Mouse (Mus musculus) erythroid progenitor cell, adult 5-6 weeks (primary cell): ENCODE results near the gene Elmo1. TPM values are rescaled to one million over a fixed set of nuclear protein-coding genes. Genes with fewer than 3 reads are reported as not detected.

Experiments used
- ATAC-seq: replicated peaks from 2 replicates; pipeline ENCODE4 v1.8.0; 2016; ENCODE audit warnings: moderate number of reproducible peaks, mild to moderate bottlenecking, moderate TSS enrichment, inconsistent platforms; ENCODE audit not compliant: poor library complexity, low FRiP score, severe bottlenecking
- total RNA-seq, 2 experiments: library from RNA; stranded (forward) in 1 of 2; stranded (reverse) in 1 of 2; fragments of 150-400 nt in 1 of 2; fragments of 186-747, 209-891 nt in 1 of 2; gene quantifications; 2 replicates each; pipeline versions ENCODE4 v1.2.3 to v1.2.4; 2015 to 2017; ENCODE audit warnings: low replicate concordance in 2 of 2

Gene Elmo1
- total RNA-seq, 2 experiments from 2014 or later, result 5.7 to 20.5 TPM

DNA sequence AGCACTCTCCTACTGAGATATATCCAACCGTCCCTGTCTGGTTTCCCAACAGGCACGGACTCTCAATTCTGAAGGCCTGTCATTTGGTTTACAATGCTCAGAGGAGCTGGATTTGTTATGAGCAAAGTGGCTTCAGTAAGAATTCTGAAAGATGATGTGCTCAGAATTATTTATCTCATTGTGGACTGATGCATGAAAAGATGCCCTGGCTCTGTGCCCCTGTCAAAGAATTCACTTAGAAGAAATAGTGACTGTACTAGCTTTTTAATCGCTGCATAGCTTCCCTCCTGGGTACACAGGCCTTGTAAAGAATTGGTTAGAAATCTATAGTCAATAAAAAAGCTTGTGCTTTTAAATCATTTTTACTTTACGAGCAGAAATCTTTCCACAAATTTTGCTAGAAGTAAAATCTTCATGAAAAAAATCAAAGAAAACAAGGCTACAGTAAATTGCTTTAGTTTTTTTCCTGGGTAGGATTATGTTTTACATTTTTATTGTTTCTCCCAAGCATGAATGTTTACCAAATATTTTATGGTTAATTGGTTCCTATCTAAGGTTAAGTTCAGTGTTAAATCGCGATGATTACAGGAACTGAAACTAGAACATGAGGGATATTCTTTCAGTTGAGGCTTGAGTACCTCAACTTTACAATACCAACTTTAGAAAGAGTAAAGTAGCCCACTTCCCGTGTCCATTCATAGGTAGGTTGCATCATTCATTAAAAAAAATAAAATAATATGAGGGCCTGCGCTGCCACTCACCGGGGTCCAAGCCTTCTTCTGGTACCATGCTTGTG, 320.1 kb downstream of the Elmo1 start:
- ATAC-seq, result no peak

DNA sequence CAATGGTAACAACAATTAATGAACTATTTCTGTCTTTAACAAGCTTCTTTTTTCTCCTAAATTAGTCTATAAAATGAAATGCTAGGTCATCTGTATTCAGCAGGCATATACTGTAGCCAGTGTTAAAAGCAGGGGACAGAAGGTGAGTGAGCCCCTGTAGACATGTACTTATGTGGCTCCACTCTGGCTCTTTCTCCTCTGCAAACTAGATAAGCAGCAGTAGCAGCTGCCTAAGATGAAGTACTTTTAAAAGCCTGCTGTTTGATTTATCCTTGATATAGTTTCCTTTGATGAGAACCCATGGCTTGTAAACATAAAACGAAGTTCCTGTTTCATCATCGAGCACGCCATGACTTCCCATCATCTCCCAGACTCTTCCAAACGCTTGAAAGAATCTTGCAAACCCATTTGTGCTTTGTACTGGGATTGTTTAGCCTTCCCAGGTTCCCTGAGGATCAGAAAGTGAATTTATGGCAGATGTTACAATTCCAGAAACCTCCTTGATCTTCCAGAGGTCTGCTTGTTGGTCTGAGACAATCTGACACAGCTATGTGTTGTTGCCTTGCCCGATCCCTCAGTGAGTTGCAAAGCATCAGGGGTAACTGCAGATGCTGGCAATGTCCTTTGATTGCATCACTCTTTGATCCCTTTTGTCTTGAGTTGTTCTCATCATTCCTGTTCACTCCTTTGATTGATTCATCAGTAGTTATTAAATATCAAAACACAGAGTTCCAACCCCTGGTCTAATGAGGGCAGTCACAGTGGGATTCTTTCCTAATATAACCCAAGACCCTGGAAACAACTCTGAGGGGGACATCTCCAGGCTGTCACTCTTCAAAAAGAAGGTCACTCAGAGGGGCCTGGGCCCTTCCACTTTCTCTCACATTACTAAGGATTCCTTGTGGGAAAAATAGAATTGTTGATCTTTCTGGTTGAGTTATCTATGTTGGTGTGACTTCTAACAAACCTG, 326.6 kb downstream of the Elmo1 start:
- ATAC-seq, result no peak

DNA sequence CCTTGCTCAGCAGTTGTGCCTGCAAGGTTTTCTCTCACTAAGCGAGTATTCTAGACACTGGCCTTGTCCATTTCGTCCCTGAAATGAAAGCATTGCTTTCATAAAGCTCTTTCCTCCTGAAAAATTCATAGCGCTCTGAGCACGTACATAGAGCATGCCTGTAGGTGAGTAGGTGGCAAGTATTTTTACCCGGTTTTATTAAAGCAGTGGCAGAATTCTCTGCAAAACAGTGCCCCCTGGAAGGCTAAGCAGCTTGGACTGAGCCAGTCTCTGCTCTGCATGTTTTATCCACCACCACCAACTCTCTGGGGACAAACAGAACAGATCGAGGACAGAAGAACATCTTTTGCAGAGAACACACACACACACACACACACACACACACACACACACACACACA, 340.6 kb downstream of the Elmo1 start:
- no peak for ATAC-seq

DNA sequence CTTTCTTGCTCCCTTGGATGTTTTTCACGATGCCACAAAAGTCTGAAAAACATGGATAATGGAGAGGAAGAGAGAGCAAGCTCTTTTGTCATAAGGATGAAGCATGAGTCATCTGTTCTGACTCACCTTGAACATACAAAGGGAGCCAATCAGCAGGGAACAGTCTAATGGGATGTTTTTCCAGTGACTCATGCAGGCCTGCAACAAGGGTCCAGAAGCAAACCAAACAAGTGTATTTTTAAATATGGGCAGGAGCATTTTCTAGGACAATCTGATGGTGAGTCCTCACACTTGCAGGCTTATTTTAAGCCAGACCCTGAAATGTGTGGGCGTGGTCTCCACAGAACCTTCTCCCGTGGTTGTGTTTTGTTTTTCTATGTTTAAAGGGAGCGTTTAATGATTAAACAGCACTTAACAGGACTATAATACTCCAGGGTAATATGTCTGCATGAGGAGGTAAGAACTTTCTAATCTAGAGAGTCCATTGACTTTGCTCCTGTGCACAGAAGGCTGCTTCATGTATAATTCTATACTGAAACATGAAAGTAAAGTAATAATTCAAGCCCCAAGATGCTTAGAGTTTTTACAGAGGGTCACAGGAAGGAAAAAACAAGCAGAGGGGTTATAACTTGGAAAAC, 342.9 kb downstream of the Elmo1 start:
- no peak for ATAC-seq

DNA sequence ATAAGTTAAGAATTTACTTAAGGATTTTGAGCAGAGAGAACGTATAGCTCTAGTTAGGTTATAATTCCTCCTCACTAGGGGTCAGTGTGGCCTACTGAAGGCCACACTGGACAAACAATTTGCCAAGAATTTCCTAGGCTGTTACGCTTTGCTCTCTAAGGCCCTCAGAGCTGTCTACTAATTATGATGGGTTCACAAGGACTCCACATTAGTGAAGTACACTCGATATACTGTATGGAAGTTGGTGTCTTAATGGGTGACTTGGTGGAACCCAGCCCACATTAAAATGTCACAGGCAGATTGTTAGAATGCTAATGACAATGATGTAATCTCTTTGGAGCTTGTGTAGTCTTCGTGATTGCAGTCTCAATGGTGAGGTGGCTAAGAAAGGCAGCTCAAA, 343.7 kb downstream of the Elmo1 start:
- ATAC-seq, result no peak

DNA sequence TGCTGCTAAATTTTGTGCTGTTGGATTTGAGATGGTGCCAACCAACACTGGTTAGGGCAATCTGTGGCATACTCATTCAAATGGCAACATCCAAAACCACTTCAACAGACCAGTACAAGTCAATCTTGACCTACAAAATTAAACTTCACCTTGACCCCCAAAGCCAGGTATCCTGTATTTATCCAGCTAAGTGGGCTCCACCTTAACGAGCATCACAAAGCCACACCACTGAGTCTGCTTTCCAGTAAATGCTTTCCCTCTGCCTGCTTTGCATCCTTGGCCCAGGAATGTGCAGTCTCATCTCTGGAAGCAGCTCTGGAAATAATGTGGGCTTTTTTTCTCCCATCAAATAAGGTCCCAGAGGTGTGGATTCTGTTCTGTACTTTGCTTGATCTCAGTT, 349.1 kb downstream of the Elmo1 start:
- no peak for ATAC-seq

DNA sequence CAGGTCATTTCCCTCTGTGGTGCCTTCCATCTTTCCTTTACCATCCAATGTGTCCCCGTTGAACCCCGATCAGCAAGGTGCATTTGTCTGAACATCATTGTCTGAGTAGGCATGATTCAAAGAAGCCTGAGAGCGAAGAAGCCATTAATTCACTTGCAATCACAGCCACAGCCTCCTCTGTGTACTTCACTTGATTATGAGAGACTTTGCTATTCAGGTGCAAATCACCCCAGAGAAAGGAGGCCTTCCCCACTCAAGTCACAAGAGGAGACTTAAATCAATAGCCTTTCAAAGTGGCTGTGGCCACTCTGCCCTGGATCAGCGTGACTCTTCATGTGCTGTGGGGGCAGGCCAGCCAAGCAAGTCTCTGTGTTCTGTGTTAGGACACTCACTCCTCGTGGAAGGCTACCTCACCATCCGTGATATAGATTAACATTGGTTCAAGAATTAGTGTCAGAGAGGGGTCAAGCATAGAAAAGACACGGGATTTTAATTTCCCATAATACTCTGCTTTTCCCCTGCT, 360.5 kb downstream of the Elmo1 start:
- ATAC-seq, result no peak

DNA sequence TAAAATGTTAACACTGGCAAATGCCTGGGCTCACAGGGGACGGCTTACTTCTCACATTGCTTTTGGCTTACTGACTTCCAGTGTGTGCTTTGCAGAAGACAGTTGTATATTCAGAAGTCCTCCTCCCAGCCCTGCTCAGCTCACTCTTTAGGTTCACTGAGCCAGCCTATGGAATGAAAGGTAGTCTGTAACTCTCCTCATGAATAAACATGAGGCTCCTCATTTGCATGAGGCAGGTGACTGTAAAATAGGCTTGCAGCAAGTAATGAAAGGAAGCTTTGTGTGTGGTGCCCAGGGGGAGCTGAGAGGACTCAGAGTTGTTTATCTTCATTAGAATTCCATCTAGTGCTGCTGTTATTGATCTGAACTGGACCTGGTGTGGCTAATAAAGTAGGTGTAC, 364.0 kb downstream of the Elmo1 start:
- no peak for ATAC-seq

DNA sequence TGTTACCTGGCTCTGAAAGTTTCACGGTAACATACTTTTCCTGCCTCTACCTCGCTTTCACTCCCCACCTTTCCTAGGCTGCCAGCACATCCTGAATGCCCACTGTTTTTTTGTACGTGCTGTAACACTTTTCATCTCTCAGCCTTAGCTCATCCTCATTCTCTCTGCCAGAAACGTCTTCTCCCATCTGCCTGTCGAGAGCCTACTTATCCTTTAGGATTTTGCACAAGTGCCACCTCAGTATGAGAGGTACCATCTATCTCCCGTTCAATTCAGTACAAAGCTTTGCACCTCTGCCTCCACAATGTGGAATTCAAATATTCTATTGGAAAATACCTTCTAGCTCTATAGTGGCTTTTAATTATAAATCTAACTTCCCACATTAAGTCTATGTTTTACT, 369.7 kb downstream of the Elmo1 start:
- ATAC-seq, result no peak

DNA sequence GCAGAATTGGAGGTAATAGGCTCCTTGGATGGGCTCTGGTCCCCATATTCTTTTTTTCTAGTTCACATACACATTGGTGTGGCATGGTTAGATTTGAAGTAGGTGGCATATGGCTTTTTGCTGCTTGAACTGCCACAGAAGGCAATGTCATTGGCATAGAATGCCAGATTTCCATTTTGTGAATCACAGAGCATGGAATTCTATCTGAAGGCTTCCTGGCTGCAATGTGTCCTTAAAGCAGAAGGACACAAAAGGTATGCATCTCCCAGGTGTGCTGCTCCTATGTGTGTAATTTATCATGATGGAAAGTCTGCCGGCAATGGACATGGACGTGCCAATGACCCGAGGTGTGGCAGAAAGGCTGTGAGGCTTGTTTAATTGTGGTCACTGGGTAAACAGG, 371.2 kb downstream of the Elmo1 start:
- no peak for ATAC-seq

DNA sequence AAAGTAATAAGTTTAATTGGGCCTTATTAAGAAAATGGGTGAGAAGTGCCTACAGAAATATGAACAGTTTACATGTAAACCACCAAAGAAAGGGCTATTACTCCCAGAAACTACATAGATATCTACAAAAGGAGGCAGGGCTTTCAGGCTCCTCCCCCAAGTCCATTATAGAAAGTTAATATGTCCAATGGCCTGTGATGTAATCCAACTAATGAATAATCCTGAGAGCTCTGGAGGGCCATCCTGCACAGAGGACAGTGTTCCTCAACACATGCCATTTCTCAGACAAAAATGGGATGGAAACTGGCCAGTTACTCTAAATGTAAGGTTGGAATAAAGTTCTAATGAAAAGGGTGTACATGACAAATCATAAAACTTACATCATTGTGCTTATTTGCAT, 373.8 kb downstream of the Elmo1 start:
- no peak for ATAC-seq

DNA sequence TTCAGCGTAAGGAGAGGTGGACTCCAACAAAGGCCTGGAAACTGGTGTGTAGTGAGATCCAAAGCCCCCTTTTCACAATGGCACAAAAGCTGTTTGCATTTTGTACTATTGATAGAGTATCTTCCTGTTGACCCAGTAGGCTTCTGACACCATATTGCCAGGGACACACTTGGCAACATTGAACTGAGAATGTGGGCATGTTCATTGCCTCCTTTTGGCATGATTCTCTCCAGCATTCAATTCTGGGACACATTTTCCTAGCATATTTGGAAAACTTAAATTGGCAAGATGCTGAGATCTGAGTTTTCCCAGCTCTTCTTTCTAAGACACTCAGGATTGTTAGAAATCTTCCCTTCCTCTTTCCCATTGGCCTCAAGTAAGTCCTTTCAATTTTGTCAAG, 377.0 kb downstream of the Elmo1 start:
- ATAC-seq, result no peak

DNA sequence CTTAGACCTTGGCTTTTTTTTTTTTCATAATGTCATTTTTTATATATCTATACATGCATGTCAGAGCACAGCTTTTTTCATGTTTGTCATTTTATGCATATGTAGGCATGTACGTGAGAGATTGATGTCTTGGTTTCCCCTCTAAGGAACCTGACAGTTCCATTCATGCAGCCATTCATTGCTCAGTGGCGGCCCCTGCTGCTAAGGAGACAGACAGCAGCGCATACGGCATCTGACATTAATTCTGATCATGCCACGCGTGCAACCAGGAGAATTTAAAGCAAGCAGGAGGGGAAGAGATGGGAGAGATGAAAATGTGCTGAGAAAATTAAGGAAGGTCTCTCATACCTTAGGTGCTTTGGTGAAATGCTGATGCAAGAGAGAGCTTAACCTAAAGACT, 381.3 kb downstream of the Elmo1 start:
- ATAC-seq, result no peak

DNA sequence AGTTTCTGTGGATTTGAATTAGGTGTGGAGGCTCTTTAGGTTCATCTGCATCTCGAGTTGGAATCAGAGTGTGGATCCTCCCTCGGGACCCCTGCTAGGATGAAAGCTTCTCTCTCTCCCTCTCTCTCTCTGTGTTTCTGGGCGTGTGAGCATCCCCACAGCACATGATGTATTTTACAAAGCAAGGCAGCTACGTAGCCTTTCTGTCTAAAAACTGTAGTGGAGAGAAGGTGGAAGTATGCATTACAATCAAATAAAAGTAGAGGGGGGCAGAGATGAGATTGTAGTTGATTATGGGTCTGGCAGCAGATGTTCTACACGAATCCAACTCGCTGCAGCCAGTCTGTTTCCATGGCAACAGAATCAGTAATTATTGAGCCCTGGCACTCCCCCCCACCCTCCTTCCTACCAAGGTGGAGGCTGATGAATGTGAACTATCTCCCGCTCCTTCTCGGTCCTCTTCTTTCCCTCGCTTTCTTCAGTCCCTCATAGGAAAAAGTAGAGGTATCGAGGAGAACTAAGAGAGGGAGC, 382.0 kb downstream of the Elmo1 start:
- ATAC-seq, result no peak

DNA sequence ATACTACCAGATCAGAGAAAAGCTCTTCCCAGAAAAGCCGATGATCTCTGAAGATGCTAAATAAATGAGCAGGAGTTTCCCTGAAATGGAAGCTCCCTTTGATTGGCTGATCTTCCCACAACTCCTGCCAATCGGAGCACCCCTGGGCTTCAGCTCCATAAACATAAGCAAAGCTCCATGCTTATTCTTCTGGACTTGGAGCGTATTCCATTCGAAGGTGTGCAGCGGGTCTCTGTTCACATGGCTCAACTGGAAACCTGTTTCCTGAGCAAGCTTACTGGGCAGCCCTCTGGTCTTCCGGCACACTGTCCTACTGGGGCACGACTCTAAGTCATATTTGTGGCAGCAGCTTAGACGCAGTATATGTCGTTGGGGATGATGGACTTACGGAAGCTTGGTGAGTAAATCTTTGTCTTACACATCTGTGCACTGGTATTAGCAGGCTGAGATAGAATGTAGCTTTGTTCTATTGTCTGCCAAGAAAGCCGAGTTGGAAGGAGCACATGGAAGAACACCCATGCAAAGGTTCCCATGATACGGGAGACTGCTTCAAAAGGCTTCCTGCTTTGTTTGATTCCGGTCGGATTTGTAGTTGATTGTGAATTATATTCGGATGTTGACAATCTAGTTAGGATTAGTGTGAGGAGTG, 382.6 kb downstream of the Elmo1 start:
- ATAC-seq, result no peak

DNA sequence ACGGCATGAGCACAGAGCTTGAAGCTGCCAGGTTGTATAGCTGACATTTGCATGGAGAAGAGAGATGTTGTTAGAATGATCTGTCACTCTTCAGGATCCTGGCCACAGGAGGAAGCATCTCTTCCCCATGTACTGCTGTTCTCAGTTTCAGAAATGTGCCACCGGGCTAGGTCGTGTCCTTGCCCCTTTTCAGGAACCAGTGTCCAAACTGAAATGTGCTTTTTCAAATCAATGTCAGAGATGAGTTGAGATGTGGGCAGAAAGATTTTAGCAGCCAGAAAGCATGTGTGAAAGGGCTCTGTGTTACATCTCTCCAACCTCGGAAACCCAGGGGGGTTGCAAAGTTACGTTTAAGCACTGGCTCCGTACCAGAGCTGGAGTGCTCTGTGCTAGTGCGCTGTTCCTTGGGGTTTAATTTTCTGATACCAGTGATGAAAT, 383.3 kb downstream of the Elmo1 start:
- ATAC-seq, result no peak

DNA sequence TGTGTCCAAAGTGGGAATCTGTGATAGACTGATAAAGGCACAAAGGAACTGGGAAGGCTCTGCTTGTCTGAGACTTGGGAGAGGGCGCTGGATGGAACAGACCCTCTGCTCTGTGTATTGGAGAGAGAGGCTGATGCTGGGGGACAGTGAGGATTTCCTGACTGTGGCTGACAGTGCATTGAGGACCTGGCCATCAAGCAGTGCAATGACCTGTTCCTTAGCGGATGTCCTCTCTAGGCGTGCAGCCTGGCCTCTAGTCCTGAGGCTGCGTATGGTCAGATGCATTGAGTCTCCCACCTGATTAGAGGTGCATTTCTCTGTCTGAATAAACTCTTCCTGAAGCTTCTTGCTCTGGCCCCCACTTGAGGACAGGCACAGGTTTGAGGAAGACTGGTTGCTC, 384.2 kb downstream of the Elmo1 start:
- no peak for ATAC-seq

DNA sequence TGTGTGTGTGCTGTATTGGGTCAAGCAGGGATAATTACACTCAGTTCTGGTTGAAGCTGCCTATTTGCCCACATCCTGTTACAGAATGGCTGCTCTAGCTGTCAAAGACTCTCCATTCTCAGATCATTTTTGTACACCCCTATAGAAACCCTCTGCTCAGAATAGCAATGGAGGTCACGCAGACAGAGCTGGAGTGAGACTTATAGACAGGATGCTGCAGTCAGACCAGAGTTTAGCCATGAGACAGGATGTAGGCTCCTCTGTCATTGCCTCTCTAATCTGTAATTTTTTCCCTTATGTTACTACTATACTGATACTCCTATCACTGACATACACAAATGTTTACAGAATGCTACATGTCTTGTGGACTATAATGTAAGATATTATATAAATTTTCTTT, 391.4 kb downstream of the Elmo1 start:
- no peak for ATAC-seq

DNA sequence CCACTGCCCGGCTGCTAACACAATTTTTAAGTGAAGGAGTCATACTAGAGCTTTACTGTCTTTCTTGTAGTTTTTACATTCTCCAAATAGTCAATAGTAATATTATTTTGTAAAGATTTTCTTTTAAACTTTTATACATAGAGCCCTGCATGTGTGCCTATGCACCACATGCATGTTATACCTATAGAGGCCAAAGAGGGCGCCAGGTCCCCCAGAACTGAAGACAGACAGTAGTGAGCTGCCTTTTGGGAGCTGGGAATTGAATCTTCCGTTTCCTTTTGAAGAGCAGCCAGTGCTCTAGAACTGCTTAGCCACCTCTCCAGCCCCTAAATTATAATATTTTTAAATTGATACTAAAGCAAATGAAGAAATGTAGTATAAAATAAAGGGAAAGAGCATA, 398.7 kb downstream of the Elmo1 start:
- ATAC-seq, result no peak
